Mouse (Mus musculus) intestine, embryonic 14.5 days (tissue): ENCODE data around the gene Cfap100. TPM values are rescaled to one million over a fixed set of nuclear protein-coding genes. Genes with fewer than 3 reads are reported as not detected.
A peak's percentile ranks its signal among the peaks of the same experiment; 100 is the strongest.

ENCODE experiments used
- ATAC-seq: fragments of 200-750 bp; cut with Nextera tagmentation; replicated peaks from 2 replicates; pipeline ENCODE4 v1.8.0; 2017; ENCODE audit warnings: low read depth, moderate number of reproducible peaks, moderate TSS enrichment, moderate library complexity; ENCODE audit not compliant: low FRiP score, low TSS enrichment
- DNase-seq: peaks from one replicate; pipeline ENCODE4 v3.0.0-alpha.2; 2018; ENCODE audit warnings: low spot score
- H3K27ac ChIP-seq: fragments of 300-500 bp; sonication (generic); 2 replicates; pipeline ENCODE4 v1.5.1; 2014; ENCODE audit warnings: low read depth, mild to moderate bottlenecking, control low read depth
- H3K27me3 ChIP-seq: fragments of 300-500 bp; sonication (generic); replicated peaks from 2 replicates; pipeline ENCODE4 v1.6.1; 2014; ENCODE audit warnings: low read length, control low read depth; ENCODE audit not compliant: control insufficient read depth, insufficient read depth
- H3K36me3 ChIP-seq: fragments of 300-500 bp; sonication (generic); 2 replicates; pipeline ENCODE4 v1.6.1; 2014; ENCODE audit warnings: low read length, control low read depth; ENCODE audit not compliant: control insufficient read depth, insufficient read depth
- H3K4me1 ChIP-seq: fragments of 300-500 bp; sonication (generic); replicated peaks from 2 replicates; pipeline ENCODE4 v1.6.1; 2014; ENCODE audit warnings: low read length, control low read depth, mixed read lengths; ENCODE audit not compliant: control insufficient read depth, insufficient read depth
- H3K4me2 ChIP-seq: fragments of 300-500 bp; sonication (generic); 2 replicates; pipeline ENCODE4 v1.6.1; 2014; ENCODE audit warnings: low read length
- H3K4me3 ChIP-seq: fragments of 300-500 bp; sonication (generic); 2 replicates; pipeline ENCODE4 v1.5.1; 2014; ENCODE audit warnings: low read depth, low read length, control low read depth, mixed read lengths
- H3K9ac ChIP-seq: fragments of 300-500 bp; sonication (generic); 2 replicates; pipeline ENCODE4 v1.6.1; 2014; ENCODE audit warnings: mild to moderate bottlenecking, low read length
- H3K9me3 ChIP-seq: fragments of 300-500 bp; sonication (generic); 2 replicates; pipeline ENCODE4 v1.6.1; 2016; ENCODE audit warnings: low read length, control low read depth; ENCODE audit not compliant: control insufficient read depth
- WGBS: fragments of 180-500 bp; shearing (Covaris S2); extraction: QIAGEN DNeasy Blood & Tissue Kit; methylation state at CpG from one replicate; pipeline ENCODE4 v1.1.7; 2014; 5-methylcytosine and 5-hydroxymethylcytosine counted together
- polyA plus RNA-seq: library from polyadenylated mRNA; unstranded; fragments of >200 nt; fragmentation: Nextera tagmentation; extraction: Ambion mirVana; gene quantifications from 2 replicates; pipeline ENCODE4 v1.2.1, GENCODE M21; 2014

The Cfap100 gene
- polyA plus RNA-seq, 1 experiment from 2014 or later: 0.46 TPM

- no peaks in the 10 kb centered on the region for H3K36me3 ChIP-seq
- no peak overlapping the region for H3K27ac ChIP-seq
- H3K27me3 ChIP-seq: no peaks in the 10 kb centered on the region
- no peak overlapping the region for H3K9ac ChIP-seq
- no peak overlapping the region for H3K4me3 ChIP-seq
- H3K4me1 ChIP-seq: peaks cover 3% of the 10 kb centered on the region; the same call in 1 of the 2 replicates
- ATAC-seq (peak; percentile 47), DNase-seq (no peak)
- no peak overlapping the region for H3K4me2 ChIP-seq
- no peaks in the 10 kb centered on the region for H3K9me3 ChIP-seq
- 51% methylated on average over 7 of the region's 7 CpGs for WGBS
These were observed 68.4 kb downstream of the Cfap100 start for GRCm38 (mm10) chr6:90360024-90360781.

DNA sequence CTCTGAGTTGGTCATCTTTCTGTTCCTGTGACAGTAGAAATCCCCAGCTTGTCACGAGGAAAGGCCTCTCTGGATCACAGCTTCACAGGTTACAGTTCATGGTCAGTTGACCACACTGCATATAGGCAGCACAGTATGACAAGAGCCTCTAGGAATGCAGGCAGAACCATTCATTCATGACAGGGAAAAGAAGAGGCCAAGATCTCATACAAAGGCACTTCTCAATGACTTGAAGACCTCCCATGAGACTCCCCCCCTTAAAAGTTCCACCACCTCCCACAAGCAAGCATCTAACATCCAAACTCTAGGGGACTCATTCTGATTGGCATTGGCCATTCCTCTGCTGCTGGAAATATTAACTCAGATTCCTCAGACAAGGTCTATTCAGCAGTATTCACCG is 69.2 kb downstream of the Cfap100 start:
- H3K36me3 ChIP-seq: no peaks in the 10 kb centered on the region
- no peak overlapping the region for H3K4me3 ChIP-seq
- H3K4me1 ChIP-seq: peaks cover 3% of the 10 kb centered on the region; the same call in 1 of the 2 replicates
- no peaks in the 10 kb centered on the region for H3K27me3 ChIP-seq
- ATAC-seq (no peak), DNase-seq (no peak)
- no peak overlapping the region for H3K9ac ChIP-seq
- 83% methylated on average over 2 of the region's 2 CpGs for WGBS
- H3K9me3 ChIP-seq: no peaks in the 10 kb centered on the region
- no peak overlapping the region for H3K4me2 ChIP-seq
- H3K27ac ChIP-seq: no peak overlapping the region

- Histone ChIP-seq H3K4me2 (no peak overlapping the region), H3K9me3 (no peaks in the 10 kb centered on the region), H3K36me3 (no peaks in the 10 kb centered on the region), H3K9ac (no peak overlapping the region), H3K27ac (no peak overlapping the region), H3K27me3 (no peaks in the 10 kb centered on the region), H3K4me1 (peaks cover 3% of the 10 kb centered on the region; the same call in 1 of the 2 replicates), H3K4me3 (no peak overlapping the region)
- 41% methylated on average over 5 of the region's 5 CpGs for WGBS
- DNase-seq: peak; percentile 58
- no peak for ATAC-seq
These were observed 70.5 kb downstream of the Cfap100 start for GRCm38 (mm10) chr6:90358142-90358541.

Other genes with a start within 250 kb of the Cfap100 start
- gene V1ra8, start 226.0 kb downstream of the Cfap100 start, polyA plus RNA-seq: not detected in 2 replicates
- gene Vmn1r53, start 204.4 kb downstream of the Cfap100 start, polyA plus RNA-seq: not detected in 2 replicates
- gene Vmn1r54, start 182.5 kb downstream of the Cfap100 start, polyA plus RNA-seq: not detected in 2 replicates
- gene BC048671, start 127.6 kb downstream of the Cfap100 start, polyA plus RNA-seq: not detected in 2 replicates
- gene Chst13, start 103.6 kb downstream of the Cfap100 start, polyA plus RNA-seq: 0.28 and 0.46 TPM in 2 replicates
- gene Uroc1, start 95.5 kb downstream of the Cfap100 start, polyA plus RNA-seq: not detected in 2 replicates
- gene Zxdc, start 59.3 kb downstream of the Cfap100 start, polyA plus RNA-seq: 9.7 and 9.9 TPM in 2 replicates
- 3.0 and 5.1 TPM in 2 replicates for gene Klf15, start 33.8 kb upstream of the Cfap100 start, polyA plus RNA-seq
- gene Aldh1l1, start 57.6 kb upstream of the Cfap100 start, polyA plus RNA-seq: 5.2 and 7.8 TPM in 2 replicates
- 5.0 and 5.1 TPM in 2 replicates for gene Slc41a3, start 175.9 kb upstream of the Cfap100 start, polyA plus RNA-seq